Mouse (Mus musculus) intestine, postnatal 0 days (tissue): ENCODE data around the gene Zfp180. TPM values are rescaled to one million over a fixed set of nuclear protein-coding genes. Genes with fewer than 3 reads are reported as not detected.
"Not testable (repeated sequence)": the region's sequence is repeated elsewhere in the genome, so short reads cannot be mapped to it uniquely, and the experiment has no call there.

Experiments
- ATAC-seq: fragments of 200-750 bp; cut with Nextera tagmentation; 2 replicates; pipeline ENCODE4 v1.8.0; 2017; ENCODE audit warnings: mild to moderate bottlenecking, moderate TSS enrichment, moderate library complexity
- H3K27ac ChIP-seq: fragments of 300-500 bp; sonication (generic); 2 replicates; pipeline ENCODE4 v1.5.1; 2014; ENCODE audit warnings: mild to moderate bottlenecking, low read depth, low read length, moderate library complexity
- H3K27me3 ChIP-seq: fragments of 300-500 bp; sonication (generic); replicated peaks from 2 replicates; pipeline ENCODE4 v1.6.1; 2014; ENCODE audit warnings: low read length, mixed read lengths; ENCODE audit not compliant: control insufficient read depth, insufficient read depth
- H3K36me3 ChIP-seq: fragments of 300-500 bp; sonication (generic); 2 replicates; pipeline ENCODE4 v1.6.1; 2014; ENCODE audit warnings: mild to moderate bottlenecking, moderate library complexity; ENCODE audit not compliant: control insufficient read depth, insufficient read depth
- H3K4me1 ChIP-seq: fragments of 300-500 bp; sonication (generic); replicated peaks from 2 replicates; pipeline ENCODE4 v1.6.1; 2014; ENCODE audit warnings: antibody characterized with exemption, low read length, mixed read lengths; ENCODE audit not compliant: control insufficient read depth, insufficient read depth
- H3K4me2 ChIP-seq: fragments of 300-500 bp; sonication (generic); replicated peaks from 2 replicates; pipeline ENCODE4 v1.6.1; 2014; ENCODE audit warnings: low read depth, mild to moderate bottlenecking, moderate library complexity
- H3K4me3 ChIP-seq: fragments of 300-500 bp; sonication (generic); 2 replicates; pipeline ENCODE4 v1.5.1; 2014; ENCODE audit warnings: low read depth, low read length
- H3K9ac ChIP-seq: fragments of 300-500 bp; sonication (generic); 2 replicates; pipeline ENCODE4 v1.6.1; 2014; ENCODE audit warnings: mild to moderate bottlenecking, low read depth, low read length
- H3K9me3 ChIP-seq: fragments of 300-500 bp; sonication (generic); 2 replicates; pipeline ENCODE4 v1.6.1; 2016; ENCODE audit warnings: mixed run types; ENCODE audit not compliant: control insufficient read depth
- CTCF ChIP-seq: sonication (generic); IDR thresholded peaks from 2 replicates; pipeline ENCODE4 v1.5.1; 2016; ENCODE audit warnings: low read depth, mild to moderate bottlenecking, control low read depth, antibody characterized with exemption, moderate library complexity
- WGBS: fragments of 180-500 bp; shearing (Covaris S2); extraction: QIAGEN DNeasy Blood & Tissue Kit; methylation state at CpG from one replicate; pipeline ENCODE4 v1.1.7; 2014; 5-methylcytosine and 5-hydroxymethylcytosine counted together
- polyA plus RNA-seq: library from polyadenylated mRNA; unstranded; fragments of >200 nt; fragmentation: Nextera tagmentation; extraction: Ambion mirVana; gene quantifications from 2 replicates; pipeline ENCODE4 v1.2.1, GENCODE M21; 2015

The Zfp180 gene
- polyA plus RNA-seq: 5.2 and 6.5 TPM in 2 replicates

DNA sequence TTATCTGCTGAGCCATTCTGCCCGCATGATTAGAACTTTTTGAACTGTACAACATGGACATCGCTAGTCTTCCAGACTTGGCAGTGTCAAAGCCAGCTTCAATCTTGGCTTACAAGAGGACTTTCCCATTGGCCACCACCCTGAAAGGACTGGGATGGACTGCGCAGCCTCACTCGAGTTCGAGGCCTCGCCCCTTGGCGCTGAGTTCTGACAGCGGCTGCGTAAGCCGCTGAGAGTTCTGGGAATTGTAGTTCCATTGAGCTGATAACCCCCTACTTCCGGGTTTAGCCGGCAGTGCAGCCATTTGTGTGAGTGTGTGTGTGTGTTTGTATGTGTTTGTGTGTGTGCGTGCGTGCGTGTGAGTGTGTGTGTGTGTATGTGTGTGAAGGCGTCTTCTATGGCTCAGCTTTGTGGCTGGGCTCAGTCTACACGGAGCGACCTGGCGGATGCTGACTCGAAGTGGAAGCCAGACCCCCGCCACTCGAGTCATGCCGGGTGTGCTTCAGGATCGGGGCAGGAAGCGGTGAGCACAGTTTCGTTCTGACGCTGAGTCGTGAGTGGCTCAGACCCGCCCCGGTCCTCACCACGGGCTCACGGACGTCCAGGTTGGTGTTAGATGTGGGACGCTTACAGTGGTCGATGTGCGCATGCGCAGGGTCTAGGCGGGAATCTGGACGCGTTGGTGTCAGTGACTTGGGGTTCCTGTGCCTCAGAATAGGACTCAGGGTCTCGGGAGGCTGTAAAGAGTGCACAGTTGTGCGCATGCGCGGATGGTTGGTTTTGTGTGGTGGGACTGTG, at the start of gene Zfp180:
Gene Zfp180, plus strand, starts transcription at position 291 of the 798 bp plus-strand sequence.
- TF ChIP-seq CTCF: no peak
- peak within 1 kb of the TSS; percentile 80 for H3K4me2 ChIP-seq
- H3K36me3 ChIP-seq: peaks cover 6% of the 10 kb centered on the region; the same call in 1 of the 2 replicates
- H3K9ac ChIP-seq: peak within 1 kb of the TSS; percentile 65
- 16% methylated on average over 44 of the region's 44 CpGs for WGBS
- peak; percentile 99 for ATAC-seq
- no peaks in the 10 kb centered on the region for H3K9me3 ChIP-seq
- peak within 1 kb of the TSS; percentile 79 for H3K27ac ChIP-seq
- peak within 1 kb of the TSS; percentile 93 for H3K4me3 ChIP-seq
- no peaks in the 10 kb centered on the region for H3K4me1 ChIP-seq
- no peaks in the 10 kb centered on the region for H3K27me3 ChIP-seq

DNA sequence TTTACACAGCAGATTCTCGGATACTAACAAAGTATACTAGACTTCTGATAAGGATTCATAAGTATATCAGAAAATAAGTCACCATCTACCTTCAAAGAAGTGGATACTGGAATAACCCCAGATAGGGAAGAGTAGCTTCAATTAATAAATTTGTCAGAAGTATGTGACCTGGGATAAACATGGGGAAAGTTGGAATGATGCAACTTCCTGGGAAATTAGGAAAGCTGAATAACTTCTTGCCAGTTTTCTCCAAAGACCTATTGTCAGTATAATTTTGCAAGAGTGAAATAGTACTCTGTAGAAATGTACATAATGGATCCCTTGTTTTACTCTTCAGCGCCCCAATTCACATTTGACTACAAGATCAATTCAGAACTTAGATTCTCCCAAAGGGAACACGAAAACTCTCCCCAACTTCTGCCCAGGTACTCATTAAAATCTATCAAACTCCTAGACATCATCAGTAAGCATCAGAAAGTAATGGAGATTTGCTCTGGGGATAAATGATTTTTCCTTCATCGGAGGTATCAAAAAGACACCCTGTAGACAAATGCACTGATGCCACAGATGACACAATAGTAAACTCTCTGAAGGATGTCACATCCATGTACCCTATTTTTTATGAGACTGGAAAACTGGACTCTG, 28.9 kb upstream of the Zfp180 start, which contains the start of gene Vmn1r183:
Gene Vmn1r183, plus strand, starts transcription at position 595 of the 645 bp plus-strand sequence.
- WGBS: 78% methylated on average over 4 of the region's 4 CpGs
- no peak for ATAC-seq
- no peak within 1 kb of the TSS for H3K27ac ChIP-seq

GRCm38 (mm10) chr7:24074424-24074823, 7.3 kb upstream of the Zfp180 start:
- not testable (repeated sequence) for H3K4me1 ChIP-seq, H3K4me3 ChIP-seq, H3K9me3 ChIP-seq, H3K27me3 ChIP-seq, H3K27ac ChIP-seq, H3K9ac ChIP-seq, H3K36me3 ChIP-seq, H3K4me2 ChIP-seq
- whole genome bisulfite sequencing: 40% methylated on average over 1 of the region's 1 CpGs
- ATAC-seq: peak; percentile 41; the same call in 1 of the 2 replicates

More for the DNA sequence above, 28.9 kb upstream of the Zfp180 start, which contains the start of gene Vmn1r183:
- Histone ChIP-seq H3K9ac (no peak within 1 kb of the TSS), H3K4me1 (no peaks in the 10 kb centered on the region), H3K36me3 (no peaks in the 10 kb centered on the region), H3K27me3 (no peaks in the 10 kb centered on the region), H3K9me3 (no peaks in the 10 kb centered on the region), H3K4me2 (no peak within 1 kb of the TSS), H3K4me3 (no peak within 1 kb of the TSS)
- TF ChIP-seq CTCF: no peak

GRCm38 (mm10) chr7:24082457-24083235, 922 bp downstream of the Zfp180 start:
- no peak for TF ChIP-seq CTCF
- ATAC-seq: 0 out of 2 replicates have a peak, but pooled peaks have one; percentile 17

GRCm38 (mm10) chr7:24086871-24087270, 5.1 kb downstream of the Zfp180 start:
- Histone ChIP-seq H3K4me1 (no peaks in the 10 kb centered on the region), H3K9ac (no peak overlapping the region), H3K4me2 (no peak overlapping the region), H3K27ac (0 out of 2 replicates have a peak overlapping the region, but pooled peaks have one; percentile 7), H3K27me3 (no peaks in the 10 kb centered on the region), H3K4me3 (no peak overlapping the region), H3K9me3 (no peaks in the 10 kb centered on the region), H3K36me3 (peaks cover 9% of the 10 kb centered on the region; the same call in 1 of the 2 replicates)
- no peak for TF ChIP-seq CTCF
- ATAC-seq: no peak
- whole genome bisulfite sequencing: 97% methylated on average over 4 of the region's 4 CpGs

More at GRCm38 (mm10) chr7:24082457-24083235, 922 bp downstream of the Zfp180 start:
- Histone ChIP-seq H3K27me3 (no peaks in the 10 kb centered on the region), H3K9me3 (no peaks in the 10 kb centered on the region), H3K36me3 (peaks cover 9% of the 10 kb centered on the region; the same call in 1 of the 2 replicates), H3K4me1 (no peaks in the 10 kb centered on the region), H3K4me2 (peak overlapping the region; percentile 80), H3K27ac (peak overlapping the region; percentile 79), H3K4me3 (peak overlapping the region; percentile 93), H3K9ac (peak overlapping the region; percentile 65)
- WGBS: 34% methylated on average over 15 of the region's 15 CpGs
